Mouse (Mus musculus) cortical plate, adult 2 months (tissue): ENCODE measurements at regions not wholly inside any gene's neighbourhood (a gene's known extent, or its start where the extent isn't known, plus 50 kb on each side); places are given as distances from the start of the nearest gene placed in this dataset.

ENCODE experiments used
- CTCF ChIP-seq: fragments of 200-500 bp; IDR thresholded peaks from 2 replicates; pipeline ENCODE4 v1.5.1; 2011; ENCODE audit warnings: mild to moderate bottlenecking, control low read depth, low read length; ENCODE audit not compliant: insufficient read depth; ENCODE audit errors: extremely low read depth
- POLR2A ChIP-seq: fragments of 200-500 bp; IDR thresholded peaks from 2 replicates; pipeline ENCODE4 v1.6.1; 2011; ENCODE audit warnings: mild to moderate bottlenecking, low read length, control low read depth; ENCODE audit not compliant: insufficient read depth; ENCODE audit errors: extremely low read depth

DNA sequence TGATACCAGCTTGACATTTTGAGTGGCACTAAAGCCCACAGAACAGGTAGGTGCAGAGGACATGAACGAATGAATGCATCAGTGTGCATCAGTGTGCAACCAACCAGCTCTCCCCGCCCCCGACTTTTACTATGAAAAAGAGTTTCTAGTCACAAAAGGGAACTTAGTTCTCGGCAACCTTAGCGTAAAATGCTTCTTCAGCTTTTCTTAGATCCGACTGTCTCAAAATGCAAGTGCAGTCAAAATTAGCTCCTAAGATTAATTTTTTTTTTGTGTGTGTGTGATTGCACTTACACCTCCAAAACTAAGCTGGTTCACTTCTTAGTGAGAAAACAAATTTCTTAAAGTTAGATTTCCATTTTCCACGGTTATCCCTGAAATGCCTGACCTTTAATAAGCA, 77.1 kb upstream of the Zeb2 start:
- TF ChIP-seq CTCF (no peak), POLR2A (no peak)
